Mouse (Mus musculus) lung, postnatal 0 days (tissue): ENCODE results near the gene Zap70. TPM values are rescaled to one million over a fixed set of nuclear protein-coding genes. Genes with fewer than 3 reads are reported as not detected.
A peak's percentile ranks its signal among the peaks of the same experiment; 100 is the strongest.

ENCODE experiments used
- ATAC-seq: fragments of 200-750 bp; cut with Nextera tagmentation; 2 replicates; pipeline ENCODE4 v1.8.0; 2017; ENCODE audit warnings: moderate library complexity
- DNase-seq: peaks from one replicate; pipeline ENCODE4 v3.0.0-alpha.2; 2016; ENCODE audit warnings: low spot score
- H3K27ac ChIP-seq: fragments of 300-500 bp; sonication (generic); 2 replicates; pipeline ENCODE4 v1.5.1; 2014; ENCODE audit warnings: antibody characterized with exemption, mild to moderate bottlenecking, low read length, mixed read lengths
- H3K27me3 ChIP-seq: fragments of 300-500 bp; sonication (generic); replicated peaks from 2 replicates; pipeline ENCODE4 v1.6.1; 2014; ENCODE audit warnings: low read length, mixed read lengths; ENCODE audit not compliant: insufficient read depth
- H3K36me3 ChIP-seq: fragments of 300-500 bp; sonication (generic); 2 replicates; pipeline ENCODE4 v1.6.1; 2014; ENCODE audit warnings: low read length, mixed read lengths; ENCODE audit not compliant: insufficient read depth
- H3K4me1 ChIP-seq: fragments of 300-500 bp; sonication (generic); 2 replicates; pipeline ENCODE4 v1.6.1; 2014; ENCODE audit warnings: antibody characterized with exemption, low read depth, low read length, mixed read lengths; ENCODE audit not compliant: insufficient read depth
- H3K4me2 ChIP-seq: fragments of 300-500 bp; sonication (generic); replicated peaks from 2 replicates; pipeline ENCODE4 v1.6.1; 2014; ENCODE audit warnings: low read depth, mild to moderate bottlenecking, low read length, moderate library complexity, mixed read lengths
- H3K4me3 ChIP-seq: fragments of 300-500 bp; sonication (generic); 2 replicates; pipeline ENCODE4 v1.5.1; 2014; ENCODE audit warnings: low read depth, low read length
- H3K9ac ChIP-seq: fragments of 300-500 bp; sonication (generic); replicated peaks from 2 replicates; pipeline ENCODE4 v1.6.1; 2014; ENCODE audit warnings: low read depth, mild to moderate bottlenecking
- H3K9me3 ChIP-seq: fragments of 300-500 bp; sonication (generic); 2 replicates; pipeline ENCODE4 v1.6.1; 2016; ENCODE audit warnings: low read length, mixed read lengths
- CTCF ChIP-seq: IDR thresholded peaks from 2 replicates; pipeline ENCODE4 v1.5.1; 2016; ENCODE audit warnings: antibody characterized with exemption, mild to moderate bottlenecking
- EP300 ChIP-seq: IDR thresholded peaks from 2 replicates; pipeline ENCODE4 v1.6.1; 2016; ENCODE audit warnings: antibody characterized with exemption, mild to moderate bottlenecking, control low read depth
- WGBS: fragments of 180-500 bp; shearing (Covaris S2); extraction: QIAGEN DNeasy Blood & Tissue Kit; methylation state at CpG from one replicate; pipeline ENCODE4 v1.1.7; 2014; 5-methylcytosine and 5-hydroxymethylcytosine counted together
- polyA plus RNA-seq: library from polyadenylated mRNA; unstranded; fragments of >200 nt; fragmentation: Nextera tagmentation; extraction: Ambion mirVana; gene quantifications from 2 replicates; pipeline ENCODE4 v1.2.1, GENCODE M21; 2015

Zap70 gene
- polyA plus RNA-seq, 1 experiment from 2014 or later, result 5.2 TPM

GRCm38 (mm10) chr1:36769951-36770350, 8.4 kb downstream of the Zap70 start:
- Histone ChIP-seq H3K27me3 (no peaks in the 10 kb centered on the region), H3K4me1 (no peaks in the 10 kb centered on the region), H3K9ac (no peak overlapping the region), H3K4me2 (no peak overlapping the region), H3K4me3 (no peak overlapping the region), H3K27ac (no peak overlapping the region), H3K9me3 (no peaks in the 10 kb centered on the region), H3K36me3 (no peaks in the 10 kb centered on the region)
- no peak for TF ChIP-seq CTCF
- WGBS, result 78% methylated on average over 1 of the region's 1 CpGs
- DNase-seq, result no peak
- ATAC-seq, result no peak

- DNase-seq (no peak), ATAC-seq (no peak)
- Histone ChIP-seq H3K9me3 (no peaks in the 10 kb centered on the region), H3K27ac (no peak overlapping the region), H3K4me2 (peak overlapping the region; percentile 28; the same call in 1 of the 2 replicates), H3K9ac (no peak overlapping the region), H3K4me1 (no peaks in the 10 kb centered on the region), H3K36me3 (no peaks in the 10 kb centered on the region), H3K4me3 (no peak overlapping the region; the same call in 1 of the 2 replicates), H3K27me3 (no peaks in the 10 kb centered on the region)
- TF ChIP-seq CTCF (no peak), EP300 (no peak)
- 23% methylated on average over 27 of the region's 27 CpGs for WGBS
Observed at GRCm38 (mm10) chr1:36770998-36771397, 9.4 kb downstream of the Zap70 start.

GRCm38 (mm10) chr1:36772198-36772934, 10.8 kb downstream of the Zap70 start:
- no peaks in the 10 kb centered on the region for H3K4me1 ChIP-seq
- ATAC-seq (no peak), DNase-seq (no peak)
- TF ChIP-seq EP300, result no peak
- no peak for TF ChIP-seq CTCF
- H3K4me3 ChIP-seq, result no peak overlapping the region
- no peaks in the 10 kb centered on the region for H3K27me3 ChIP-seq
- H3K27ac ChIP-seq, result no peak overlapping the region
- no peak overlapping the region for H3K4me2 ChIP-seq
- 74% methylated on average over 9 of the region's 9 CpGs for WGBS
- H3K36me3 ChIP-seq, result no peaks in the 10 kb centered on the region
- no peaks in the 10 kb centered on the region for H3K9me3 ChIP-seq
- H3K9ac ChIP-seq, result no peak overlapping the region

DNA sequence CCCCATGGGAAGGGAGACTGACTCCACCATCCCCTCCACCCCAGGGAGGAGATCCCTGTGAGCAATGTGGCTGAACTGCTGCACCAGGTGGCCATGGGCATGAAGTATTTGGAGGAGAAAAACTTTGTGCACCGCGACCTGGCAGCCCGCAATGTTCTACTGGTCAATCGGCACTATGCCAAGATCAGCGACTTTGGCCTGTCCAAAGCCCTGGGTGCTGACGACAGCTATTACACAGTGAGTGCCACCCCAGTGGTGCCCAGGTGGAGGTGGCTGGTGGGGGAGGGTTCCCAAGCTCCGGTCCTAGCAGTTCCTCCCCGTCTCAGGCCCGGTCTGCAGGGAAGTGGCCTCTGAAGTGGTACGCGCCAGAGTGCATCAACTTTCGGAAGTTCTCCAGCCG, 19.2 kb downstream of the Zap70 start:
- Histone ChIP-seq H3K4me3 (no peak overlapping the region), H3K9ac (no peak overlapping the region), H3K4me1 (peaks cover 4% of the 10 kb centered on the region; the same call in 1 of the 2 replicates), H3K36me3 (no peaks in the 10 kb centered on the region), H3K27me3 (no peaks in the 10 kb centered on the region), H3K4me2 (no peak overlapping the region), H3K27ac (no peak overlapping the region), H3K9me3 (no peaks in the 10 kb centered on the region)
- ATAC-seq, result no peak
- 69% methylated on average over 13 of the region's 13 CpGs for whole genome bisulfite sequencing
- no peak for DNase-seq
- TF ChIP-seq CTCF (no peak), EP300 (no peak)

GRCm38 (mm10) chr1:36782476-36782875, 20.9 kb downstream of the Zap70 start:
- ATAC-seq (no peak), DNase-seq (no peak)
- TF ChIP-seq EP300 (no peak), CTCF (no peak)
- Histone ChIP-seq H3K4me1 (peaks cover 4% of the 10 kb centered on the region; the same call in 1 of the 2 replicates), H3K9me3 (no peaks in the 10 kb centered on the region), H3K27ac (no peak overlapping the region), H3K27me3 (no peaks in the 10 kb centered on the region), H3K4me2 (no peak overlapping the region), H3K4me3 (no peak overlapping the region), H3K36me3 (no peaks in the 10 kb centered on the region), H3K9ac (no peak overlapping the region)
- 65% methylated on average over 11 of the region's 11 CpGs for WGBS

- Histone ChIP-seq H3K27me3 (no peaks in the 10 kb centered on the region), H3K4me1 (peaks cover 4% of the 10 kb centered on the region; the same call in 1 of the 2 replicates), H3K4me3 (peak overlapping the region; percentile 40), H3K9me3 (no peaks in the 10 kb centered on the region), H3K9ac (peak overlapping the region; percentile 34; the same call in 1 of the 2 replicates), H3K27ac (no peak overlapping the region), H3K36me3 (no peaks in the 10 kb centered on the region), H3K4me2 (peak overlapping the region; percentile 91)
- TF ChIP-seq EP300, result no peak
- peak; percentile 88 for TF ChIP-seq CTCF
- ATAC-seq, result peak; percentile 65
- DNase-seq, result peak; percentile 85
- WGBS, result 3% methylated on average over 20 of the region's 20 CpGs
Observed at GRCm38 (mm10) chr1:36784365-36785134, 23.0 kb downstream of the Zap70 start.
